Mouse (Mus musculus): ENCODE measurements around the gene Rasgrp1.

- no peak for TF ChIP-seq CTCF (IDR thresholded peaks at IDR 0.05; ENCODE audit: borderline replicate concordance, insufficient read depth, low read length)
- TF ChIP-seq POLR2A (IDR thresholded peaks at IDR 0.05; ENCODE audit: low read depth, low read length): no peak
These were observed 23.7 kb upstream of the Rasgrp1 start for GRCm38 (mm10) chr2:117366478-117366877.

Measured in embryonic fibroblast, embryonic 13.5 days (primary cell).